Mouse (Mus musculus) testis, adult 2 months (tissue): ENCODE measurements around the gene Ube2g1. TPM values are rescaled to one million over a fixed set of nuclear protein-coding genes. Genes with fewer than 3 reads are reported as not detected.

Experiments
- H3K27ac ChIP-seq: fragments of 200-500 bp; 2 replicates; pipeline ENCODE4 v1.5.1; 2012; ENCODE audit warnings: low read depth, low read length; ENCODE audit not compliant: control insufficient read depth, insufficient read depth
- H3K27me3 ChIP-seq: fragments of 200-500 bp; 2 replicates; pipeline ENCODE4 v1.6.1; 2012; ENCODE audit warnings: mild to moderate bottlenecking, low read length, moderate library complexity; ENCODE audit not compliant: control insufficient read depth, insufficient read depth
- H3K36me3 ChIP-seq: fragments of 200-500 bp; 2 replicates; pipeline ENCODE4 v1.6.1; 2012; ENCODE audit warnings: mild to moderate bottlenecking, low read length; ENCODE audit not compliant: control insufficient read depth, insufficient read depth
- H3K4me1 ChIP-seq: fragments of 200-500 bp; 2 replicates; pipeline ENCODE4 v1.6.1; 2012; ENCODE audit warnings: low read length; ENCODE audit not compliant: control insufficient read depth, insufficient read depth
- H3K4me3 ChIP-seq: fragments of 200-500 bp; 2 replicates; pipeline ENCODE4 v1.5.1; 2012; ENCODE audit warnings: low read depth, mild to moderate bottlenecking, low read length, moderate library complexity, mixed read lengths; ENCODE audit not compliant: control insufficient read depth
- CTCF ChIP-seq: fragments of 200-500 bp; IDR thresholded peaks from 2 replicates; pipeline ENCODE4 v1.5.1; 2012; ENCODE audit warnings: low read depth, mild to moderate bottlenecking, inconsistent platforms, low read length, moderate library complexity; ENCODE audit not compliant: control insufficient read depth, insufficient read depth, insufficient replicate concordance
- POLR2A ChIP-seq: fragments of 200-500 bp; IDR thresholded peaks from 2 replicates; pipeline ENCODE4 v1.6.1; 2012; ENCODE audit warnings: low read depth, mild to moderate bottlenecking, inconsistent platforms, low read length, moderate library complexity; ENCODE audit not compliant: control insufficient read depth
- polyA plus RNA-seq: library from polyadenylated mRNA; depleted of rRNA; stranded (reverse); fragments of >200 nt; gene quantifications from 2 replicates; pipeline ENCODE4 v1.2.3, GENCODE M21; 2012

Ube2g1 gene
- polyA plus RNA-seq, 1 experiment = 3.9 TPM

DNA sequence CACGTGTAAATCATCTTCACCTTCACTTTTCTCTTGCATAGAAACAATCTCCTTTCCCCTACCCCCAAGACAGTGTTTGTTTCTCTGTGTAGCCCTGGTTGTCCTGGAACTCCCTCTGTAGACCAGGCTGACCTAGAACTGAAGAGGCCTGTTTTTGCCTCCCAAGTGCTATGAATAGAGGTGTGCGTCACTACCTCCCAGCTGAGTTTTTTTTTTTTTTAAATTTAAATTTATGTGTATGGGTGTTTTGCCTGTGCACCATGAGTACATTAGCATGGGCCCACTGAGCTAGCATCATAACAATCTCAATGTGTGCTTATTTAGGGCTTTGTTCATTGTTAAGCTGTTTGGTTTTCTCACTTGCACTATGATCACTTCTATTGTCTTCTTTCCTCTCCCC, 43.3 kb downstream of the Ube2g1 start:
- Histone ChIP-seq H3K4me1 (no peaks in the 10 kb centered on the region), H3K36me3 (no peaks in the 10 kb centered on the region), H3K27me3 (no peaks in the 10 kb centered on the region), H3K4me3 (no peak overlapping the region), H3K27ac (no peak overlapping the region)
- TF ChIP-seq POLR2A = no peak
- TF ChIP-seq CTCF = no peak

DNA sequence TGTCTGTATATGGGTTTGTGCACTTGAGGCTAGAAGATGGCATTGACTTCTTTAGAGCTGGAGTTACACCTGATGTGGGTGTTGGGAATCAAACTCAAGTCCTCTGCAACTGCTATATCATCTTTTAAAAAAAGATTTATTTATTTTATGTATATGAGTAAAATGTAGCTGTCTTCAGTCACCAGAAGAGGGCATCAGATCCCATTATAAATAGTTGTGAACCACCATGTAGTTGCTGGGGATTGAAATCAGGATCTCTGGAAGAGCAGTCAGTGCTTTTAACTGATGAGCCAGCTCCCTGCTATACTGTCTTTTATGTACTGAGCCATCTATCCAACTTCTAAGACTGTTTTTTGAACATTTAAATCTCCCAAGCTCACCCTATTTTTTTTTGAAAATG, 52.8 kb downstream of the Ube2g1 start:
- TF ChIP-seq POLR2A (no peak), CTCF (no peak)
- H3K36me3 ChIP-seq = no peaks in the 10 kb centered on the region
- H3K4me1 ChIP-seq = no peaks in the 10 kb centered on the region
- no peaks in the 10 kb centered on the region for H3K27me3 ChIP-seq
- no peak overlapping the region for H3K27ac ChIP-seq
- H3K4me3 ChIP-seq = no peak overlapping the region

DNA sequence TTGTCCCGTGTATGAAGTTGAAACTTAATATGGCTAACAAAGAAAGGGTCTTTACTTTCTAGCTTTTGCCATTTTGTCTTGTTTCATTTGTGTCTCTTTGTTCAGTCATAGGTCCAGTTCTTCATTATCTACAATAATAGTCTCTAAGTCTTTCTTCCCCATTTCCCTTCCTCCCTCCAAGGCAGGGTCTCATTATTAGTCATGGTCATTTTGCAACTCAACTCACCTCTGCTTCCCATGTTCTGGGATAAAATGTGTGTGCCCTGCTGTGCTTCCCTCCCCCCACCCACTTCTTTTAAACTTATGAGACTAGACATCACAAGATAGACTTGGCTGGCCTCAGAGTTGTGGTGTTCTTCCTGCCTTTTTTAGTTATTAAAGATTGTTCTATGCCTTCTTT, 53.3 kb downstream of the Ube2g1 start:
- TF ChIP-seq POLR2A = no peak
- TF ChIP-seq CTCF = no peak

DNA sequence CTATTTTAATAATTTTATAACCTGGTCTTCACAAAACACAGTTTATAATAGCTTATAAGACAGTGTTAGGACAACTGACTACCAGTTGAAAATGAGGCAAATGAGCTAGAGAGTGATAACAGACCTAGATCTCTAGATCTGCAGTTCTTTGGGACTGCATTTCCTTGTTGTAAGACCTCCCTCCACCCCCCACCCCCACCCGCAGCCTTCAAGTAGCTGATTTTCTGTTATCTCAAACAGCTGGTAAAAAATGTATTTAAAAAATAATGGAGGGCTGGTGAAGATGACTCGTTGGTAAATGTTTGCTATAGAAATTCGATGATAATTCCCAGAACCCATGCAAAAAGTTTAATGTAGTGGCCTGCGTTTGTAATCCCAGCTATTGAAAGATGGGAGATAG, 57.6 kb downstream of the Ube2g1 start:
- TF ChIP-seq POLR2A (no peak), CTCF (no peak)
- no peak overlapping the region for H3K4me3 ChIP-seq
- H3K27me3 ChIP-seq = no peaks in the 10 kb centered on the region
- no peak overlapping the region for H3K27ac ChIP-seq
- H3K36me3 ChIP-seq = no peaks in the 10 kb centered on the region
- no peaks in the 10 kb centered on the region for H3K4me1 ChIP-seq

More for the DNA sequence above, 53.3 kb downstream of the Ube2g1 start:
- Histone ChIP-seq H3K36me3 (no peaks in the 10 kb centered on the region), H3K4me3 (no peak overlapping the region), H3K27me3 (no peaks in the 10 kb centered on the region), H3K4me1 (no peaks in the 10 kb centered on the region), H3K27ac (no peak overlapping the region)

DNA sequence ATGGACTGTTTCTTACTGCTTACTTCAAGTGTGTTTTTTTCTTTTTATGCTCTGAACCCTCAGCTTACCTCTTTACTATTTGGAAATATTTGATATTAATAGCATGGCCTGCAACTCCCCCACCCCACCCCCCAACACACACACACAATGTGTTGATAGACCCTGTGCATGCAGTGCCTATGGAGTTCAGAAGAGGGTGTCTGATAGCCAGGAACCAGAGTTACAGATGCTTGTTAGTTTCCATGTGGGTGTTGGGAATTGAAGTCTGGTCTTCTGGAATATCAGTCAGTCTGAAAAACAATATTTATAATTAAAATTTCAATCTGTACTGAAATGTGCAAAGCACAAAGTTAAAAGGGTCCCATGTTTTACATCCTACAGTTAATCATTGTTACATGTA, 63.6 kb downstream of the Ube2g1 start:
- no peak for TF ChIP-seq CTCF
- no peak for TF ChIP-seq POLR2A
- H3K4me1 ChIP-seq = no peaks in the 10 kb centered on the region
- H3K36me3 ChIP-seq = no peaks in the 10 kb centered on the region
- no peaks in the 10 kb centered on the region for H3K27me3 ChIP-seq
- no peak overlapping the region for H3K27ac ChIP-seq
- no peak overlapping the region for H3K4me3 ChIP-seq

DNA sequence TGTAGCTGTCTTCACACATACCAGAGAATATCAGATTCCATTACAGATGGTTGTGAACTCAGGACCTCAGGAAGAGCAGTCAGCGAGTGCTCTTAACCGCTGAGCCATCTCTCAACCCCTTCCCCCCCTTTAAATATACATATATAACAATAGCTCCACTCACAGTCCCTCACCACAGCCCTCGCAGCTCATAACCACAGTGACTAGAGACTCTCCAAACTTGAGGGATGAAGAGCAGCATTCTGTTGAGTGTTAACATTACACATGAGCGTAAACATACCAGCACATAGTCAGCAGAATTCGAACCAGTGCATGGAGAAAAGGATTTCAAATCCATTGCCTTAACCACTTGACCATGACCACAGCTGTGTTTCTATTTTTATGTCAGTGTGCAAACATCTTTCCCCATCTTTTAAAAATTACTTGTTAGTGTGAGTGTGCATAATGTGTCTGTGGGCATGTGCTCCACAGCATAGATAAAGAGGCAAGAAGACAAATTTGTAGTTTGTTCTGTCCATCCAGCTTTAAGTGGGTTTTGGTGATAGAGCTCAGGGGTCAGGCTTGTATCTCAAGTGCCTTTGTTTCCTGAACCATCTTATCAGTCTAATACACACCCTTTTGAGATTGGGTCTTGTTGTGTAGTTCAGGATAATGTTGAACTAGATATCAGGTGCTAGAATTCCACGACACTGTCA, 64.4 kb downstream of the Ube2g1 start:
- Histone ChIP-seq H3K27me3 (no peaks in the 10 kb centered on the region), H3K27ac (no peak overlapping the region), H3K4me3 (no peak overlapping the region), H3K4me1 (no peaks in the 10 kb centered on the region), H3K36me3 (no peaks in the 10 kb centered on the region)
- TF ChIP-seq CTCF (no peak), POLR2A (no peak)

DNA sequence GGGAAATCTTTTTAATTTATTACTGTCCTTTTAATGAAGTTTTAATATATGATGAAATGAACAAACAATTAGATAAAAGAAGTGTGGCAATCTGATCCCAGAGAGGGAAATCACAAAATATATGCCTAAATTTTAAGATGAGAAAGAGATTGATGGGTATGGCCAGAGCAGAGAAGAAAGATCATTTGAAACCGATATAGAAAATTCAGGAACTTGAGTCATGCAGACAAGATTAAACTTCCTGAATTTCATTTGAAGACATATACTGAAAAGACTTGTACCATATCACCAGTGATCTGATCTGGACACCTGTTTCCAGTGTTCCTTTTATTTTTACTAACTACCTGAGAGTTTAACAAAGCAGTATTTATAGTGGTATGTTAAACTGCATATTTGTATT, 65.4 kb downstream of the Ube2g1 start:
- Histone ChIP-seq H3K4me3 (no peak overlapping the region), H3K27me3 (no peaks in the 10 kb centered on the region), H3K36me3 (no peaks in the 10 kb centered on the region), H3K4me1 (no peaks in the 10 kb centered on the region), H3K27ac (no peak overlapping the region)
- TF ChIP-seq POLR2A = no peak
- no peak for TF ChIP-seq CTCF

DNA sequence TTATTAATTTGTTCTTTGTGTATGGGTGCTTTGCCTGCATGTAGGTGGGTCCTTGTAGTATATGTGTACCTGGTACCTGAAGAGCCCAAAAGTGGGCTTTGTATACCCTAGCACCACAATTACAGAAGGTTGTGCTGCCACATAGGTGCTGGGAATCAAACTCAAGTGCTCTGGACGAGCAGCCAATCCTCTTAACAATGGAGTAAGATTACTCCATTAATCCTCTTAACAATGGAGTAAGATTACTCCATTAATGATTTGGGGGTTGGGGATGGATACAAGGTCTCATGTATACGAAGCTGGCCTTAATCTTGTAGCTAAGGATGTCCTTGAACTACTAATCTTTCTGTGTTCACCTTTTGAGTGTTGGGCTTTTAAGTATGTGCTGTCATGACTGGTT, 68.2 kb downstream of the Ube2g1 start:
- TF ChIP-seq POLR2A (no peak), CTCF (no peak)
- no peaks in the 10 kb centered on the region for H3K4me1 ChIP-seq
- no peak overlapping the region for H3K27ac ChIP-seq
- H3K4me3 ChIP-seq = no peak overlapping the region
- H3K27me3 ChIP-seq = no peaks in the 10 kb centered on the region
- no peaks in the 10 kb centered on the region for H3K36me3 ChIP-seq
